Comparison of ENCODE assay signal across 31 mouse cellular contexts in genomic region chr4:129894861-129895260, GRCm38 (mm10). TPM values are rescaled to one million over a fixed set of nuclear protein-coding genes. Genes with fewer than 3 reads are reported as not detected.
"Had no signal": no experiment of that assay in that cellular context is flagged by ENCODE, and none has a peak within 500 bp of the region (broad histone marks: within the 10 kb centered on the region; RNA-seq: fewer than 3 reads in every experiment).

No protein-coding gene starts in this region.

- DNase-seq: gastrocnemius, adult 2 months; gastrocnemius, postnatal 10 days; gastrocnemius, postnatal 25 days; heart, adult 11 months; heart, adult 2 months; heart, postnatal 14 days; heart, postnatal 36 days; kidney, adult 18-20 months; kidney, adult 8-10 months; kidney, postnatal 10 days; kidney, postnatal 25 days; layer of hippocampus, adult 9-11 months; layer of hippocampus, postnatal 36 days; liver; liver, embryonic 13.5 days had no signal

- H3K36me3 ChIP-seq: heart, embryonic 13.5 days; heart, embryonic 15.5 days; hindbrain, embryonic 13.5 days; hindbrain, embryonic 15.5 days; limb, embryonic 10.5 days; limb, embryonic 12.5 days; liver, embryonic 13.5 days; liver, embryonic 15.5 days had no signal

- H3K27me3 ChIP-seq: heart, embryonic 13.5 days; heart, embryonic 15.5 days; hindbrain, embryonic 13.5 days; hindbrain, embryonic 15.5 days; limb, embryonic 12.5 days; liver, embryonic 13.5 days; liver, embryonic 15.5 days had no signal

- H3K9ac ChIP-seq: heart, embryonic 13.5 days; heart, embryonic 15.5 days; hindbrain, embryonic 13.5 days; hindbrain, embryonic 15.5 days; limb, embryonic 12.5 days; liver, embryonic 13.5 days; liver, embryonic 15.5 days had no signal

- H3K4me2 ChIP-seq: heart, embryonic 11.5 days; heart, embryonic 13.5 days; heart, embryonic 15.5 days; hindbrain, embryonic 13.5 days; hindbrain, embryonic 15.5 days; limb, embryonic 12.5 days; liver, embryonic 11.5 days; liver, embryonic 13.5 days; liver, embryonic 15.5 days had no signal

- H3K4me1 ChIP-seq: heart, embryonic 13.5 days; heart, embryonic 15.5 days; hindbrain, embryonic 13.5 days; hindbrain, embryonic 15.5 days; liver, embryonic 13.5 days; liver, embryonic 15.5 days had no signal

- H3K4me3 ChIP-seq: gastrocnemius, adult 2 months; heart, adult 2 months; heart, embryonic 13.5 days; heart, embryonic 15.5 days; hindbrain, embryonic 13.5 days; hindbrain, embryonic 15.5 days; limb, embryonic 10.5 days; limb, embryonic 12.5 days; liver, embryonic 13.5 days; liver, embryonic 15.5 days had no signal

- H3K9me3 ChIP-seq: heart, embryonic 13.5 days; heart, embryonic 15.5 days; hindbrain, embryonic 13.5 days; hindbrain, embryonic 15.5 days; limb, embryonic 10.5 days; limb, embryonic 12.5 days; liver, embryonic 13.5 days; liver, embryonic 15.5 days had no signal

- H3K27ac ChIP-seq: gastrocnemius, adult 2 months; heart, adult 2 months; heart, embryonic 13.5 days; heart, embryonic 15.5 days; hindbrain, embryonic 13.5 days; hindbrain, embryonic 15.5 days; hindbrain, postnatal 0 days; limb, embryonic 10.5 days; limb, embryonic 12.5 days; liver, embryonic 13.5 days; liver, embryonic 15.5 days had no signal

- ATAC-seq: hindbrain, postnatal 0 days; intestine, postnatal 0 days had no signal

RNA-seq across cellular contexts. Expression of gene Spocd1, which starts 34.2 kb away (rescaled TPM):
- total RNA-seq: gastrocnemius, adult 2 months; gastrocnemius, postnatal 10 days; gastrocnemius, postnatal 25 days; gastrocnemius, postnatal 4 days; heart, postnatal 14 days; heart, postnatal 36 days; hematopoietic stem cell, adult 5-6 weeks had no signal
- polyA plus RNA-seq: heart, adult 2 months; hindbrain, embryonic 11.5 days; hindbrain, embryonic 13.5 days; intestine, postnatal 0 days; kidney, embryonic 14.5 days; large intestine, adult 2 months; limb, embryonic 10.5 days; limb, embryonic 12.5 days; liver, embryonic 13.5 days; liver, embryonic 15.5 days had no signal
